Mouse (Mus musculus): ENCODE measurements around the gene Ilvbl. TPM values are rescaled to one million over a fixed set of nuclear protein-coding genes. Genes with fewer than 3 reads are reported as not detected.

Ilvbl gene
- polyA plus RNA-seq, 1 experiment from 2014 or later, result 42.7 TPM

Small RNAs within 50 kb of the gene (microRNA-seq; reads per million reads assigned to microRNA genes)
- not detected for gene Gm27541 (ENCODE audit: borderline number of aligned reads)

Other genes starting within 250 kb of the Ilvbl start
- 83.2 and 86.1 TPM in 2 replicates for gene Agpat3, start 221.9 kb upstream of the Ilvbl start, polyA plus RNA-seq (2014; fragmentation: Nextera tagmentation; extraction: Ambion mirVana)
- 204 and 237 TPM in 2 replicates for gene Rrp1, start 161.3 kb upstream of the Ilvbl start, polyA plus RNA-seq (2014; fragmentation: Nextera tagmentation; extraction: Ambion mirVana)
- 249 and 258 TPM in 2 replicates for gene Cstb, start 148.7 kb upstream of the Ilvbl start, polyA plus RNA-seq (2014; fragmentation: Nextera tagmentation; extraction: Ambion mirVana)
- 8.1 and 8.2 TPM in 2 replicates for gene Pdxk, start 109.4 kb upstream of the Ilvbl start, polyA plus RNA-seq (2014; fragmentation: Nextera tagmentation; extraction: Ambion mirVana)
- gene Olfr1358, start 56.9 kb upstream of the Ilvbl start, polyA plus RNA-seq (2014; fragmentation: Nextera tagmentation; extraction: Ambion mirVana), result not detected in 2 replicates
- gene Syde1, start 17.6 kb downstream of the Ilvbl start, polyA plus RNA-seq (2014; fragmentation: Nextera tagmentation; extraction: Ambion mirVana), result 19.6 and 20.6 TPM in 2 replicates
- gene Olfr1357, start 43.7 kb downstream of the Ilvbl start, polyA plus RNA-seq (2014; fragmentation: Nextera tagmentation; extraction: Ambion mirVana), result 0.08 TPM in 1 of 2 replicates, not detected in the other
- gene Casp14, start 143.9 kb downstream of the Ilvbl start, polyA plus RNA-seq (2014; fragmentation: Nextera tagmentation; extraction: Ambion mirVana), result 3.6 and 4.7 TPM in 2 replicates
- 0.10 TPM in 1 of 2 replicates, not detected in the other for gene Ccdc105, start 178.7 kb downstream of the Ilvbl start, polyA plus RNA-seq (2014; fragmentation: Nextera tagmentation; extraction: Ambion mirVana)
- gene Slc1a6, start 206.2 kb downstream of the Ilvbl start, polyA plus RNA-seq (2014; fragmentation: Nextera tagmentation; extraction: Ambion mirVana), result 0.68 and 0.70 TPM in 2 replicates

Data from embryonic facial prominence, embryonic 14.5 days (tissue).